Mouse (Mus musculus): Measurements from ENCODE around the gene Nt5dc3. TPM values are rescaled to one million over a fixed set of nuclear protein-coding genes. Genes with fewer than 3 reads are reported as not detected.

The Nt5dc3 gene
- polyA plus RNA-seq, 1 experiment from 2014 or later: 2.1 TPM

- 84% methylated on average over 5 of the region's 5 CpGs for WGBS (ENCODE audit: insufficient replicate concordance)
- no peak overlapping the region for H3K9ac ChIP-seq (ENCODE audit: low read depth, low read length)
- H3K36me3 ChIP-seq (ENCODE audit: control insufficient read depth, insufficient read depth, low read length): no peaks in the 10 kb centered on the region
- ATAC-seq (replicated peaks; ENCODE audit: insufficient number of reproducible peaks, low FRiP score, low TSS enrichment): no peak
- no peak overlapping the region for H3K27ac ChIP-seq (ENCODE audit: low read depth, low read length)
- H3K4me3 ChIP-seq (ENCODE audit: low read depth, low read length): no peak overlapping the region
- no peaks in the 10 kb centered on the region for H3K9me3 ChIP-seq (replicated peaks; ENCODE audit: control insufficient read depth, low read length)
- no peaks in the 10 kb centered on the region; the same call in 1 of the 2 replicates for H3K4me1 ChIP-seq (ENCODE audit: control insufficient read depth, insufficient read depth, low read length)
- no peak overlapping the region for H3K4me2 ChIP-seq
- H3K27me3 ChIP-seq (ENCODE audit: control insufficient read depth, insufficient read depth, low read length): no peaks in the 10 kb centered on the region
These were observed 4.8 kb downstream of the Nt5dc3 start for GRCm38 (mm10) chr10:86783561-86783960.

GRCm38 (mm10) chr10:86784126-86784675 lies 5.4 kb downstream of the Nt5dc3 start:
- no peak overlapping the region for H3K9ac ChIP-seq (ENCODE audit: low read depth, low read length)
- H3K4me2 ChIP-seq: no peak overlapping the region
- H3K4me1 ChIP-seq (ENCODE audit: control insufficient read depth, insufficient read depth, low read length): no peaks in the 10 kb centered on the region; the same call in 1 of the 2 replicates
- H3K36me3 ChIP-seq (ENCODE audit: control insufficient read depth, insufficient read depth, low read length): no peaks in the 10 kb centered on the region
- H3K27me3 ChIP-seq (ENCODE audit: control insufficient read depth, insufficient read depth, low read length): no peaks in the 10 kb centered on the region
- no peaks in the 10 kb centered on the region for H3K9me3 ChIP-seq (replicated peaks; ENCODE audit: control insufficient read depth, low read length)
- ATAC-seq (replicated peaks; ENCODE audit: insufficient number of reproducible peaks, low FRiP score, low TSS enrichment): no peak
- H3K27ac ChIP-seq (ENCODE audit: low read depth, low read length): no peak overlapping the region
- H3K4me3 ChIP-seq (ENCODE audit: low read depth, low read length): no peak overlapping the region
- WGBS (ENCODE audit: insufficient replicate concordance): 84% methylated on average over 5 of the region's 5 CpGs

- 67% methylated on average over 2 of the region's 2 CpGs for WGBS (ENCODE audit: insufficient replicate concordance)
- no peak overlapping the region for H3K27ac ChIP-seq (ENCODE audit: low read depth, low read length)
- no peaks in the 10 kb centered on the region; the same call in 1 of the 2 replicates for H3K4me1 ChIP-seq (ENCODE audit: control insufficient read depth, insufficient read depth, low read length)
- H3K36me3 ChIP-seq (ENCODE audit: control insufficient read depth, insufficient read depth, low read length): no peaks in the 10 kb centered on the region
- no peak for ATAC-seq (replicated peaks; ENCODE audit: insufficient number of reproducible peaks, low FRiP score, low TSS enrichment)
- H3K27me3 ChIP-seq (ENCODE audit: control insufficient read depth, insufficient read depth, low read length): no peaks in the 10 kb centered on the region
- no peak overlapping the region for H3K4me3 ChIP-seq (ENCODE audit: low read depth, low read length)
- no peak overlapping the region for H3K9ac ChIP-seq (ENCODE audit: low read depth, low read length)
- no peak overlapping the region for H3K4me2 ChIP-seq
- no peaks in the 10 kb centered on the region for H3K9me3 ChIP-seq (replicated peaks; ENCODE audit: control insufficient read depth, low read length)
These were observed 6.6 kb downstream of the Nt5dc3 start for GRCm38 (mm10) chr10:86785396-86785795.

- H3K4me3 ChIP-seq (ENCODE audit: low read depth, low read length): no peak overlapping the region
- 92% methylated on average over 5 of the region's 5 CpGs for WGBS (ENCODE audit: insufficient replicate concordance)
- H3K27me3 ChIP-seq (ENCODE audit: control insufficient read depth, insufficient read depth, low read length): no peaks in the 10 kb centered on the region
- peaks cover under 1% of the 10 kb centered on the region; the same call in 1 of the 2 replicates for H3K4me1 ChIP-seq (ENCODE audit: control insufficient read depth, insufficient read depth, low read length)
- no peak overlapping the region for H3K27ac ChIP-seq (ENCODE audit: low read depth, low read length)
- no peak overlapping the region for H3K9ac ChIP-seq (ENCODE audit: low read depth, low read length)
- no peak overlapping the region for H3K4me2 ChIP-seq
- no peak for ATAC-seq (replicated peaks; ENCODE audit: insufficient number of reproducible peaks, low FRiP score, low TSS enrichment)
- no peaks in the 10 kb centered on the region for H3K36me3 ChIP-seq (ENCODE audit: control insufficient read depth, insufficient read depth, low read length)
- H3K9me3 ChIP-seq (replicated peaks; ENCODE audit: control insufficient read depth, low read length): no peaks in the 10 kb centered on the region
These were observed 7.3 kb downstream of the Nt5dc3 start for GRCm38 (mm10) chr10:86786083-86786482.

DNA sequence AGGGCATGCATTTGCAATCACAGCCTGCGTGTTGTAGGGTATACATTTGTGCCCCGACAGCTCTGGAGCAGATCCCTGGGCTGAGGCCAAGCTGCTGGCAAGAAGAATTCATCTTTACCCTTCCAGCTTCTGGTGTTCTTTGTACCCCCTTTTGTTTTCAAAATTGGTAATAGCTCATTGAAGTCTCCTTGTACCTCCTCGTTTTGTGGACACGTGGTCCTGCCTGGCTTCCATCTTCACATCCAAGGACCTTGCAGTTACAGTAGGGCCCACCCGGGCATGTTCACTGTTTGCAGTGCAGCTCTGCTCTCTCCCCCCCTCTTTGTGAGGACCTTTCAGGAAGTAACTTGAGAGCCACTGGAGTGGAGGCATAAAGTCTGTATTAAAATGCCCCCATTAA lies 9.4 kb downstream of the Nt5dc3 start:
- no peaks in the 10 kb centered on the region for H3K36me3 ChIP-seq (ENCODE audit: control insufficient read depth, insufficient read depth, low read length)
- WGBS (ENCODE audit: insufficient replicate concordance): 63% methylated on average over 5 of the region's 5 CpGs
- no peak overlapping the region for H3K4me3 ChIP-seq (ENCODE audit: low read depth, low read length)
- H3K27me3 ChIP-seq (ENCODE audit: control insufficient read depth, insufficient read depth, low read length): no peaks in the 10 kb centered on the region
- H3K9ac ChIP-seq (ENCODE audit: low read depth, low read length): no peak overlapping the region
- no peaks in the 10 kb centered on the region for H3K9me3 ChIP-seq (replicated peaks; ENCODE audit: control insufficient read depth, low read length)
- H3K27ac ChIP-seq (ENCODE audit: low read depth, low read length): no peak overlapping the region
- ATAC-seq (replicated peaks; ENCODE audit: insufficient number of reproducible peaks, low FRiP score, low TSS enrichment): no peak
- H3K4me1 ChIP-seq (ENCODE audit: control insufficient read depth, insufficient read depth, low read length): peaks cover 12% of the 10 kb centered on the region
- no peak overlapping the region for H3K4me2 ChIP-seq

DNA sequence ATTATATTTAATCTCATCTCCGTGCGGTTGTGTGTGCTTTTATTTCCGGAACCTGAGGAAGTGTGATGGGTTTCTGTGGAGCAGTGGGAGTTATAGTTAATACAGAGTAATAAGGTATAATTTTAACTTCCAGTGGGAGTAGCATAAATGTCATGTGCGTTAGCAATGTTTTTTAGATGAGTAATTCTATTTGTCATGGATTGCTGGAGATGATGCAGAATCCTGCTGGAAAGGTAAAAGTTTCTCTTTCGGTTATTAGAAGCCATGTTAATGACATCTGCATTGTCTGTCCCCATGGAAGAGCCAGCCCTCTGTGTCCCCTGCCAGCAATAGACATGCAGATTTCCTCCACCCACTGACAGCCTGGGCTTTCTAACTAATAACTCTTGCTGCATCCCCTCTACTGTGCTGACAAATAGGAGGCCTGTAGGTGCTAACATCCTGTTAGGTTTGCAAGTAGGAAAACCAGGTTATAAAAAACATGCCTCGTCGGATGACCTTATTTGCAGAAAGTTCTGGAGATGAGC lies 10.4 kb downstream of the Nt5dc3 start:
- no peaks in the 10 kb centered on the region for H3K9me3 ChIP-seq (replicated peaks; ENCODE audit: control insufficient read depth, low read length)
- no peak overlapping the region for H3K4me2 ChIP-seq
- peaks cover 21% of the 10 kb centered on the region for H3K4me1 ChIP-seq (ENCODE audit: control insufficient read depth, insufficient read depth, low read length)
- H3K4me3 ChIP-seq (ENCODE audit: low read depth, low read length): no peak overlapping the region
- no peak overlapping the region for H3K27ac ChIP-seq (ENCODE audit: low read depth, low read length)
- ATAC-seq (replicated peaks; ENCODE audit: insufficient number of reproducible peaks, low FRiP score, low TSS enrichment): no peak
- H3K27me3 ChIP-seq (ENCODE audit: control insufficient read depth, insufficient read depth, low read length): no peaks in the 10 kb centered on the region
- 87% methylated on average over 7 of the region's 7 CpGs for WGBS (ENCODE audit: insufficient replicate concordance)
- no peaks in the 10 kb centered on the region for H3K36me3 ChIP-seq (ENCODE audit: control insufficient read depth, insufficient read depth, low read length)
- no peak overlapping the region for H3K9ac ChIP-seq (ENCODE audit: low read depth, low read length)

DNA sequence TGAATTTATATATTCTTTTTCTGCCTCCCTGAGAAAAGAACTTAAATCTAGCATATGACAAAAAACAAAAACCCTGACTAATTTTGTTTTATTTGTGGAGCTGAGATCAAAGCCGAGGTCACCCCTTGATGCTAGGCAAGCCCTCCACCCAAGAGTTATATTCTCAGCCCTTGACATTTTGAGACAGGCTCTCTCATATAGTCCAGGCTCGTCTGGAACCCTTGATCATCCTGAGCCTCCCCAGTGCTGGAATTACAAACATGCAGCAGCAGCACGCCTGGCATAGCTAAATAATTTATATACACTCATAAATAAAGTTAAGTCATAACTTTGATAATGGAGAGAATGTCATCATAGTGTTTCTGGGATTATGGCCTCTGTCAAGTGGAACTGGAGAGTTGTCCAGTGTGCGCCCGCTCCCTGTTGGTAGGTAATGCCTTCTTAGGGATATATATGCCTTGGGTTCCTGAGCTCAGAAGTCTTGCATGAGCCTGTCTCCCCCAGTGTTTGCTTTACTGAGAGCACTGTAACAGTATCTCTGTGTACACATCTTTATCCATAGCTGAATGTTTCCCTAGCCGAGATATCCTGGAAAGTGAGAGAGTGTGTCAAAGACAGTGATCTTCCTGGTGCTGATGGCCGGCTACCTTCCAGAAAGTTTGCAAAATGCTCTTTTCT lies 12.8 kb downstream of the Nt5dc3 start:
- Histone ChIP-seq H3K9me3 (replicated peaks; ENCODE audit: control insufficient read depth, low read length) (no peaks in the 10 kb centered on the region), H3K27me3 (ENCODE audit: control insufficient read depth, insufficient read depth, low read length) (no peaks in the 10 kb centered on the region), H3K4me3 (ENCODE audit: low read depth, low read length) (no peak overlapping the region), H3K27ac (ENCODE audit: low read depth, low read length) (no peak overlapping the region), H3K36me3 (ENCODE audit: control insufficient read depth, insufficient read depth, low read length) (no peaks in the 10 kb centered on the region), H3K4me2 (no peak overlapping the region), H3K4me1 (ENCODE audit: control insufficient read depth, insufficient read depth, low read length) (peaks cover 30% of the 10 kb centered on the region), H3K9ac (ENCODE audit: low read depth, low read length) (no peak overlapping the region)
- no peak for ATAC-seq (replicated peaks; ENCODE audit: insufficient number of reproducible peaks, low FRiP score, low TSS enrichment)
- 61% methylated on average over 7 of the region's 7 CpGs for WGBS (ENCODE audit: insufficient replicate concordance)

- 43% methylated on average over 2 of the region's 2 CpGs for WGBS (ENCODE audit: insufficient replicate concordance)
These were observed 14.7 kb downstream of the Nt5dc3 start for GRCm38 (mm10) chr10:86793509-86793951.

More at GRCm38 (mm10) chr10:86793509-86793951, 14.7 kb downstream of the Nt5dc3 start:
- H3K27me3 ChIP-seq (ENCODE audit: control insufficient read depth, insufficient read depth, low read length): no peaks in the 10 kb centered on the region
- peak; percentile 35; the same call in 1 of the 2 replicates for ATAC-seq (replicated peaks; ENCODE audit: insufficient number of reproducible peaks, low FRiP score, low TSS enrichment)
- peak overlapping the region; percentile 54; the same call in 1 of the 2 replicates for H3K27ac ChIP-seq (ENCODE audit: low read depth, low read length)
- H3K4me1 ChIP-seq (ENCODE audit: control insufficient read depth, insufficient read depth, low read length): peaks cover 30% of the 10 kb centered on the region
- H3K4me2 ChIP-seq: no peak overlapping the region
- no peaks in the 10 kb centered on the region for H3K36me3 ChIP-seq (ENCODE audit: control insufficient read depth, insufficient read depth, low read length)
- no peak overlapping the region for H3K9ac ChIP-seq (ENCODE audit: low read depth, low read length)
- H3K4me3 ChIP-seq (ENCODE audit: low read depth, low read length): no peak overlapping the region
- no peaks in the 10 kb centered on the region for H3K9me3 ChIP-seq (replicated peaks; ENCODE audit: control insufficient read depth, low read length)

Measured in heart, embryonic 11.5 days (tissue).